Mouse (Mus musculus): ENCODE measurements at regions not wholly inside any gene's neighbourhood (a gene's known extent, or its start where the extent isn't known, plus 50 kb on each side); places are given as distances from the start of the nearest gene placed in this dataset.

DNA sequence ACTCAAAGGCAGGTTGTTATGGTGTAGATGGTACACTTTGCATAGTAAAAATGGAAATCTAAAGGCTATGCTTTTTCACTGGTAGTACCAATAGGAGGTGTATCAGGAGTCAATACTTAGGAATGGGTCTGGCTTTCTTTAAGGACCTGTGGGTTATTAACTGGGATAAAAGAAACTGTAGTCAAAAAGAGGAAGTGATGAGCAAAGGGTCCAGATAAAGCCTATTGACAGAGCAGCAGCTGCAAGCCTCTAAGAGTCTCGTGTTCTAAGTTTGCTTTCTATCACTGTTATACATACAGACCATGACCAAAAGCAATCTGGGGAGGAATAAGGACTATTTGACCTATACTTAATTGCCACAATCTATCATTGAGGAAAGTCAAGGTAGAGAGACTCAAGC is 683.0 kb downstream of the Stpg2 start:
- no peak for DNase-seq

DNA sequence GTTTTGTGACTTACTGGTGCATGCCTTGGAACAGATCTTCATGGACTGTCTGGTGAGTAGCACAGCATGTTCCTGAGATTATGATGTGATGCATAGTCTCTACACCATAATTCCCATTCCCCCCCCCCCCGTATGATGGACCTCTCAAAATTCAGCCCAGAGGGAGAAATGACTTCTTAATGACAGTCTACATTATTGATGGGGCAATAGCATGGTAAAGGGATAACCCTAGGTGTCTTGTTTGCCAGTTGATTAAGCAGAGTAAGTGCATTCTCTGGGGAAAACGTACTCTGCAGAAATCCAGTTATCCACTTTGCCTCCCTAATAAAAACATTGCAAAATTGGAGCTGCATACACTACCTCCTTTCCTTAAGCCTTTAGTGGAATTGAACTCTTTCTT is 684.7 kb downstream of the Stpg2 start:
- DNase-seq = no peak

DNA sequence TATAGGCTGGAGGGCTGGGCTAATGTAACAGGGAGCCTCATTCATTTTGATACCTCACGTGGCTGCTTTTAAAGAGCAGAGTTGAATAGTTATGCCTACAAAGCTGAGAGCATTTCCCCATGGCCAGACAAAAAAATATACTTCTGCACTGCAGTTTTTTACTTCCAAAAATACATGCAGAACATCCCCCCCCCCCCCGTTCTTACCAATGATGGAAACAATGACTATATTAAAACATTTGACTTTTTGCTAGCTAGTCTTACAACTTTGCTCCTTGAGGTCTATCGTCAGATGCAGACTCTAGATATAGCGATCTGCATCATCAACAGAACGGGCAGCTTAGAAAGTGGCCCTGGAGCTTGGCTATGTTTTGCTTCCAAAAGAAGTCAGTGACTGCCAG is 692.4 kb downstream of the Stpg2 start:
- no peak for DNase-seq

DNA sequence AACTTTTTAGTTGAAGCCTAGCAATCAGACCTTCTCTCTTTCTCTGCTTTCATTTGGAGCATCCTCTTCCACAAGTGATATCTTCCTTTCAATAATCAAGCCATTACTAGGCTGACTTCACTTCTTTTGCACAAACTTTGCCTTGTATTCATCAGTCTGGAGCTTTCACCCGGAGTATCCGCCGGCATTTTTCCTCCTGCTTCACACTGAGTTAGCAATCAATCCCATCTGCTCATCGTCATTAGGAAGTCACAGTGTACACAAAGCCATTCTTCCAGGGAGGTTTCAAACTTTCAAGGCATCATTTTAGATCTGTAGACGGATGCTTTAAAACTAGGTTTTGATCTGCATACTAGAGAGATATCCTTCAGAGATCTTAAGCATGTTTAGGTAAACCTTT is 693.7 kb downstream of the Stpg2 start:
- no peak for DNase-seq

DNA sequence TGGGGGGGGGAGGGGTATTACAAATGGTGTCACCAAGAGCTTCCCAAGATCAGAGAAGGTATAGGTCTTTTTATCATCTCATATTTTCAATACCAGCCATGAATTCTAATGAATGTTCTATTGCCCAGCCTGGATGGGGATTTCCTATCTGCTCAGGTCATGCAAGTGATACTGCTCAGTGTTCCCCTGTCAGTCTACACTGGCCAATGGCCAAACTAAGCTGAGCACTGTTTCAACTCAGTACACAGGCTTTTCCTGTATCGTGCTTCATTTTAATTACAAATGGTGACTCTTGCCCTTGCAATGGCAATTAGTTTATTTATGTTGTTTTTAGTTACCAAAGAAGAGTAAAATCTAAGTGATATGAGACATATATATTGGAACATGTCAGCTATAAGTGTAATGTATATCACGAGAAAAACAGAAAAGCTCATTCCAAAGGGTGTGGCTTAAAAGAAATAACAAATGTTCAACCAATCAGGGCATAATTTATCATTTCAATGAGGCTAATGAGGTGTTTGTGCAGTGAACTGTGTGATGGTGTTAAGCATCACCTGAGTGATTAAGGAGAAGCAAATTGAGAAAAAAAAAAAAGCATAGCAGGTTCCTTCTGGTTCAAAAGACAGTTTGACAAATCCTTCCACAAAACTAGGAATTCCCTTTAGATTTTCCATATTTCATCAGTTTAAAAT is 708.3 kb downstream of the Stpg2 start:
- no peak for DNase-seq

DNA sequence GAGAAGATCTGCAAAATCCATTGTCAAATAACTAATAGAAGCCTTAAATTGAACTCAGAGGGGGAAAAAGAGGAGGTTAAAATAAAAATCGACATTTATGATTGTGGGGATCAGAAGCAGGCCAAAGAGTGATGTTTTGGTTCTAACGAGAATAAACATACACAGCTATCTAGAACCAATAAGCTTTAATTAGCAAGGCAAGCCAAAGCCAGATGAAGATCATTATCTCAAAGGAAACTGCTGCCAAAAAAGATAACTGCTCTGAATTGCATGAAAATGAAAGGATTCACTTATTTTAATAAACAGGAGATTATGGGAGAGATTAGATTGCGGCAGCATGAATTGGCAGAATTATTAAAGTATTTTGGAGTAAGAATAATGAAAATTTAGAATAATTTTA is 716.8 kb downstream of the Stpg2 start:
- DNase-seq = no peak

DNA sequence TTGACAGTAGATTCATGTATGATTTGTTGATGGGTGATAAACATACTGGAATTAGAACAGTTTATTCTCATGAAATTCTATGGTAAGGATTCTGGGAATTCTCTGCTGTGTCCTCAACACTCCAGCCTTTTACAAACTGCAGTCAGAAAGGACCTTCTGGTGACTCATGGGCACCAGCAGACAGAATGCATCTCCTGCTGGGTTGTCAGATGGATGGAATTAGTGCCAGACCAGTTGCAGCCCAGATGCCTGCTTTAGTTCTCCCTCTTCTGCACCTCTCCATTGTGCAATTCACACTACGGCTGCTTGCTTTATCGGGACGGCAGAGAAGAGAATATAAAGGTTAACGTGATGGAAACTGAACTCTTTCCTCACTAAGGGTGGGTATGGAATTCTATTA is 727.5 kb downstream of the Stpg2 start:
- no peak for DNase-seq

DNA sequence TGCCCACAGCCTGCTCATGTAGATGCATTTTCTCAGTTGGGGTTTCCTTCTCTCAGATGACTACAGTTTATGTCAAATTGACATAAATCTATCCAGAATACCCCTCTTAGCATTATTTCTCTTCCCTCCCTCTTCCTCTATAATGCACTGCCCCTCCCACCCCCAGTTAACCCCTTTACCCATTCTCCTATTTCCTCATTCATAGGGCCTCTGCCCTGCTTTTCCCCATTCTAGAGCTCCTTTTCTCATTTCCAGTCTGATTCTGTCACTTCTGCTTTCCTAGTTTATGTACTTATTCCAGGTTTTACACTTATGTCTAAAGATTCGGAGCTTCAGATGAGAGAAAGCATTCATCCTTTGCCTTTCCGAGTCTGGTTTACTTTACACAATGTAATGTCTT is 740.7 kb downstream of the Stpg2 start:
- DNase-seq = no peak

DNA sequence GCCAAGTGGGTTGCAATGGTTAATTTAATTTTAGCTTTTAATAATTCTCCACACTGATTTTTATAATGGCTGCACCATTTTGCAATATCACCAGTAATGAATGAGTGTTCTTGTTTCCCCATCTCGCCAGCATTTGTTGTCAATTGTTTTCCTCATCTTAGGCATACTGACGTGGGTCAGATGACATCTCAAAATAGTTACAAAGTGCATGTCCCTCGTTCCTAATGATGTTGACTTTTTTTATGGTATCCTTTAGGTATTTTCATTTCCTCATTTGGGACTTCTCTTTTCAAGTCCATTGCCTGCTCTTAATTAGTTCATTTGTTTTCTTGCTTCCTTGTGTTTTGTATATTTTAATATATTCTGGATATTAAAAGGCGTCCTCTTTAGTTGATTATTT is 741.8 kb downstream of the Stpg2 start:
- no peak for DNase-seq

DNA sequence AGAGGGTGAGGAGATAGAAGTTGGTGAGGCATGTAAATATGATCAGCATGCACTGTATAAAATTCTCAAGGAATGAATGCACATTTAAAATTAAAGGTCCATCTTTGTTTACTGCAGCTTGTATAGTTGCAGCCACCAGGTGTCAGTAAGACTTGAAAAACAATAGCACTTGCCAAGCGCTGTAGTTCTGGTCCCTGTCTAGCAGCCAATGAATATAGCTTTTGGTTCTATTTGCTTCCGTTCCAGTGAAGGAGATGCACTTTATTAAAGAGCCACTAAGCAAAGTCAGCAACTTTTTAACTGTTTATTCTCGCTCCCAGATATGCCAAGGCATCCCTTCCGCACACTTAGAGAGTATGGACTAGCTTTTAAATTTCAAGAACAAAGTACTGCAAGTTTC is 743.6 kb downstream of the Stpg2 start:
- no peak for DNase-seq

DNA sequence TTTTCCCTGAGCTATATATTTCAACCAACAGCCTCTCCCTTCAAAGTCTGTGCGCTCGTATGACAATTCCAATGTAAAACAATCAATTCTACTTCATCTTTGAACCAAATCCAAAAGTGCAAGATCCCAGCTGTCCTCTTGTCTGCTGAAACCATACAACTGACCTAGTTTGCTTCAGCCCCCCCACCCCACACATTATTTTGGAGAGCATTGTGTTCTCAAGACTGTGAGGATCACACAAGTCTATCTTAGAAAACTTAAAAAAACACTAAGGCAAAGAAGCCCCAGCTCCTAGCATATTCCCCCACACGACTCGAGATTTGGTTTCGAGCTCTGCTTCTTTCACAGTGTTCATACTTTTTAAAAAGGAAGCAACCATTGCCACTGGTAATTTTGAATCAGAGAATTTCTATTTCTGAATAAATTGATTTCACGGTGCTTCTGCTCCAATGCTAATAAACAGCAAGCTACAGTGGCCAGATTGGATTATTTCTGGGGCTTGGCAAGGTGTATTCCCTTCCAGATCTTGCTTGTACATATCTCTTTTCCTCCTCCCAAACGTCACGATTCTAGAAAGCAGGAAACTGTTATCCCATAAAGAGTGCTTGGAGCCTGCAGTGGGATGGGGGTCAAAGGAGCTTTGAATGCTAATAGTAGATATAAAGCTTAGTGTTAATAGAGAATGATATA is 744.7 kb downstream of the Stpg2 start:
- no peak for DNase-seq

DNA sequence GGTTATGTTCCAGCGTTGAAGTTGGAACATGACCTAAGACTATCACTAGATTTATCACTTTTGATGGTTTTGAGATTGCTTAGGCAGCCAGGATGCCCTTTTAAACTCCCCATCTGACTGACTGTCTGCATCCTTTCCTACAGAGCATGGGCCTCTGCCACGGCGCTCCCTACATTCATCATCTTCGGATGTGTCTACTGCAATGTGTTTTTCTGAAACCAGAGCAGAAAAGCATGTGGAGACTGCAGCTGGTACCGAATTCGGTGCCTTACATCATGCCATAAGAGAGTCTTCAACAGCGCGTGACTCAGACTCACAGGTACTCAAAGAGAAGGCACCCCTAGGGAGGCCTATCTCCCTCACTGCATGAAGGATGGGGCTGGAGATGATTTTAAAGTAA is 746.0 kb downstream of the Stpg2 start:
- no peak for DNase-seq

DNA sequence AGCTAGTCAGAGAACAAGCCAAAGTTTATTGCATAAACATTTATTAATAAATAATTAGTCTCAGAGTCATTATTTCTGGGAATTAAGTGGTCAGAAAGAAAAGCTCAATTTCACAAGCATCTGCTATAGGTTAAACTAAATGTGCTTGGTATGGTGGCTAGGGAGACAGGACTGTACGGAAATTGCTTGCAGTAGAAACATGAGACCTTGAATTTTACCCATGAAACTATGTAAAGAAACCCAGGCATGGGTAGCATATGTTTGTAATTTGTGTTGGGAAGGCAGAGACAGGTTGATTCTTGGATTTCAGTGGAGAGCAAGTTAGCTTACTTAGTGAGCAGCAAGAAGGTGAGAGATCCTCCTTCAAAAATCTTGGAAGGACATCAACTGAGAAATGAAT is 772.7 kb downstream of the Stpg2 start:
- DNase-seq = no peak

DNA sequence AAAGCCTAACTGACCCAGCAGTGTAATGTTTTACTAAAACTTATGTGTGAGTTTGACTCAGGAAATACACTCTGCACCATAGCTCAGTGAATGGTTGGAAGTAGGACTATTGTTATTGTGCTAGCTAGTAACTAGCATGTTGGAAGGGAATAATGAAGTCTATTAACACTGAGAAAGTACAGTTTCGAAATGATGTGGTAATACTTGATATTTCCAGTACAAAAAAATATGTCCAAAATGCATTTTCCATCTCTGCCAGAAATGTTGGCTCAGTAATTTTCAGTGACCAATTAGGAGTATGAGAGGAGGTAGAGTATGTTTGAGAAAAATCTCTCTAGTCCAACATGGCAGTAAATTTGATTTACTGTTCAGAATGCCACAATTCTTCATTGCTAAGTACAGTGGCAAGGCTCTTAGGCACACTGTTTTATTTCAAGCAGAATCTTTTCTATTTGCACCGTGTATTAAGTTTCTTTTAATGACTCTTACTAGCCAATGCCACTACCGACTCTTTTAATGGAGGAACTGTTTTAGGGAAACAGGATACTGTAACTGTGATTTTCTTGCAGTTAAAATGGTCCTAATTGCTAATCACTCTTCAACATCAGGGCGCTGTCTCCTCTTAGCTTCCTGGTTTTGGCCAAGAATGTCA is 780.5 kb downstream of the Stpg2 start:
- no peak for DNase-seq

DNA sequence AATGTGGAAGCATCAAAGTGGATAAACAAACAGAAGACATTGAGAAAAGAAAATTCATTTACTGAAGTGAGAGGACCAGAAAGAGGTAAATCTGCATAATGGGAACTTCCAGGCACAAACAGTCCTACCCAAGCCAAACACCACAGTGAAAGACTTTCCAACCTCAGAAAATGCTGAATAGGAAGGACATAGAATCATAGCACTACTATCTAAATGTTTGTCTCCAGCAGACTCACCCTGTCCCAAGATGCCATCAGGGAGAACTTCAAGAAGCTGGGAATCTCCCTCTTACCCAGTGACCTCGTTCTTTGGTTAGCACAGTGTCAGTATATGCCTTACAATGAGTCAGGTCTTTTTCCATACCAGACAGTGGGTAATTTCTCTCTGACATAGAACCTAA is 783.4 kb downstream of the Stpg2 start:
- DNase-seq = no peak

DNA sequence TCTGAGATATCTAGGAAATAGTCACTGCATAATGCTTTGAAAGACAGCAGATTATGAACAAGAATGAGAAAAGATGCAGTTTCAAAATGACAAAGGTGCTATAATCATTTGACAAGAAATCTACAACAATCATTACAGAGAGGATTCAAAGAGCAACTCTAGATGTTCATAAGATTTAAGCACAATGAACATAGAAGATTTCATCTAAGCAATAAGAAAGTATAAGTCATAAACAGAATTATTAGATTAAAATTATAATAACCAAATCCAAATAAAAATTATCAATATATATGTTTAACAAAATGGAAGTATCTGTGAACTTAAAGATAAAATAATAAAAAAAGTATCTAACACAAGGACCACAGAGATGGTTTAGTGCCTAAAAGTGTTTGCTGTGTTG is 783.9 kb downstream of the Stpg2 start:
- no peak for DNase-seq

DNA sequence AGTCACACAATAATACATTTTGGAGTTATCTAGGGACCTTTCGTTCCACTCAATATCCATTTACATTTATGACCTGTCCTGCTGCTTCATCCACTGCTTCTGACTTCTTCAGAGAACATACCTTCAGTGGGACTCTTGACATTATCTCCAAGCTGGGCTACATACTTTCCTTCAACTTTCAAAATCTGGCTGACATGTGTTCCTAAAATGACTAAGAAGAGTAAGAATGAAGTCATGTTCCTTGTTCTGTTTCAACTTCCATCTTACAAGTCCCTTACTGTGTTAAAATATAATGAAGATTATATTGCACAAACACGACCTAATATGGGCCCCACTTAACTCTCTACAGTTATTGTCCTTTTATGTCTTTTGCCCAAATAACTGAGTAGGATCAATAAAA is 807.0 kb downstream of the Stpg2 start:
- DNase-seq = no peak

DNA sequence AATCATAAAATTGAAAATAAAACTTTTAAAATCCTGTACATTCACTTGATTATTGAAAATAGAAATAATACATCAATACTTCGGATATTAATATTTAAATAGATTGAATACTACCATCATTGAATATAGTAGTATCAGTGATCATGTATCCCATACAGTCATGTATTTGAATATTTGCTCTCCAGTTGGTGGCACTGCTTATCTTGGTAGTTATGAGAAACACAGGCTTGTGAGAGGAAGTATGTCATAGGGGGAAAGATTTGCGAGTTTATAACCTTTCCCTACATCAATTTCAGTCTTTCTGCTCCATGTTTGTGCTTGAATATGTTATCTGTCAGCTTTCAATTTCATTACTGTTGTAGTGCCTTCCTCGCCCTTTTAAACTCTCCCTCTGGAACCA is 828.6 kb downstream of the Stpg2 start:
- no peak for DNase-seq

DNA sequence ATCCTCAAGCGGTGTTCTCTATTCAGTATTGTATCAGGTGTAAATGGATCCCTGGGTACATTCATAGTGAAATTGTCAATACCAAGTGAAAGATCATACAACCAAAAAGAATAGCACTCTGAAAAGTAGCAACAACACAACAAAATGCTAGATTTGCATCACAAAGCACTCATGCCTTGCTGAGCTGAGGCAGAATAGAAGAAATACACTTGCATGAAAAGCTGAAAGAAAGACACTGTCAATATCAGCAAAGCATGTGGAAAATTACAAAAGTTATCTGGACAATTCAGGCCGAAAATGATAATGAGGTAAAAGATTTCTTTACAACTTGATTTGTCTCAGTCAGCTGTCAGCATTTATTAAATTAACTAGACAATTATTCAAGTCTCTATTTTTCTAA is 829.6 kb downstream of the Stpg2 start:
- DNase-seq = no peak

DNA sequence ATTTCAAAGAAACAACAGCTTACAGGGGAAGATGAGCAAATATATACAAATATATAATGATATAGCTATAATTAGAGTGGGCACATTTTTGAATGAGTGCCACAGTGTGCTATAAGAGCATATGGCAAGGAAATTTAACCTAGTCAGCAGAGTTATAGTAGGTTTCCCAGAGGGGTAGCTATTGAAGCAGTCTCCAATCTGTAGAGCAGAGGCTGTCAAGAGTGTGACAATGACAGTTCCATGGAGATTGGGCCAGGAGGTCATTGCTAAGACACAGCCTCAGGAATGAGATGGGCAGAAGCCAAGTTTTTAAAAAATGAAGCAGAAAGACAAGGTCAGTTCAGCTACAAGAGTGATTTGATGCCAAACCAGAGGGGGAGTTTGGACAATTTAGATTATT is 839.4 kb downstream of the Stpg2 start:
- DNase-seq = no peak

DNA sequence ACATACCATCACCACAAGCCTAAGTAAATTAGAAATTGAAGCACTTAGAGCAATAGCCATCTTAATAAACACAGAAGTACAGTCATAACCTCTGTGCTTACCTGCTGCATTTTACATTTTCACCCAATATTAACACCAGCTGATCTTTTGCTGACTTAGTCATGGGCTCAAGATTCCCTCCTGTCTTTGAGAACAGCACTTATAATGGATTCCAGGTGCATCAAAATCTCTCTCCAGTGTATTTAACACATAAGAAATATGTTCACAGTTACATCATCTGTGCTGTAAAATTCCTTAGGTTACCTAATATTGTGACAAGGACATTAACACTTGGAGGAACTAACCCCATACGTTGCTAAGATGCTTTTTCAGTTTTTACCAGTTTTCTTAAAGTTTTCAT is 849.1 kb downstream of the Stpg2 start:
- no peak for DNase-seq

DNA sequence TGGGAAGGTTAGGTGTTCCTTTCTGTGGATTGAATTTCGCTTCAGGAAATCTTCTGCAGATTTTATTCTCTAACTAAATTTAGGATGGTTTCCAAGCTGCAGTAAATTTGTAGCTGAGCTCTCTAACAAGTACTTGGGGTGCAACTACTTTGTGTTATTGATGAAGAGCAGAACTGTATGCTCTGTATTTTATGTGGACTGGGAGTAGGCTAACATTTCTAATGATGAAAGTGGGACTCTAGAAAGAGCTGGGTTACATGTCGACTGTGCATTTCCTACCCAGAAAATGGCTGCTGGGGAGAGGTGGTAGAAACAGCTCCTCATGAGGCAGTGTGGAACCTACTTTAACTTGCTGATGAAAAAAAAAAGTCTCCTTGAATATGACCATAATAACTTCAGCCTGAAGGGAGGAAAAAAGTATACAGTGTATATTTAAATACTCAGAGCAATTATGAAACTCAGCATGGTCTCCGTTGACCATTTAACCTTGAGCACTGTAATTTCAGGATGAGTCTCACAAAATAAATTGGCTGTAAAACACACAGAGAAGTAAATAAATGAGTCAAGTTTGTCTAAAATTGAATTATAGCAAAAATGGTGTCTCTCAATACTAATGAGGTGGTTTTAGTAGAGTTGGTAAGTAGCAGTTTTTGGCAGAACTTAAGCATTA is 852.6 kb downstream of the Stpg2 start:
- DNase-seq = no peak

DNA sequence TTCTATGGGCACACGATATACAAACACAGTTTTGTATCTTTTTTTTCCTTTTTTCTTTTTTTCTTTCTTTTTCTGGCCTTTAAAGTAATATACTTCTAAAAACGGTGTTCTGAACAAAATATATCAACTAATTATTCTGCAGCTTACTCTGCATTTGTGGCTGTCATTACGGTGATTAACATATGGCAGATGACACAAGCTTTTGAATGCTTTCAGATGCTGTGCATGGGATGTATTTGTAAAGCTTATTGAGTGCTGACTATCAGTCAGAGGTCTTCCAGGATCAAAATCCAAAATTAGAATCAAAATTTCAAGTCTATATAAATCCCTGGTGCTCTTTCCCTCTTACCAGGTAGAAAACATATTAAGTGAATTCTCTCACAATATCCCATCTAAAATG is 853.6 kb downstream of the Stpg2 start:
- DNase-seq = no peak

DNA sequence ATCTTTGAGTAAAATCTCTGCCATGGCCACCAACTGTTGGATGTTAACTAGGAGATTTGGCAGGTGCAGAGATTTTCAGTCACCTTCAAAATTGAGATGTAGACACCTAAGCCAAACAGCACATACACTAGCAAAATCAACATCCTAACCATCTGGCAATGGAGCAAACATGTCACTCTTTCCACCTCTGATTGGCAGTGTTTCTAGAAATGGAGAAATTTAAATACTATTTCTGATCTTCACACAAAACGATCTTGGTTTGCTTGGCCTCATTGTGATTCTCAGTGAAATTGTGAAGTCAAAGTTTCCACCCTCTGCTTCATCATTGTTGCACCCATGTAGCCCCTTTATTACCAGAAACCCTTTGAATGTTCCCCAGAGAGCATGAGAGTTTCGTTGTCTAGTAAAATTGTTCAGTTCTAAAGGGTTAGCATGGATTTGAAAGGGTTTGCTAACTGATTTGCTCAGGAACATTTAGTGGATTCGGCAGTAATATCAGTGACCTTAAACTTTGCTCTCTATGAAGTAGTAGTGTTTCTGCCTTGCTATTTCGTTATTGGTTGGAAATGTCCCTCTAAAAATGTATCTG is 854.1 kb downstream of the Stpg2 start:
- no peak for DNase-seq

All from lung, postnatal 10 days (tissue).